Mouse (Mus musculus) ES-E14 (cell line): ENCODE data around the gene Pik3ap1. TPM values are rescaled to one million over a fixed set of nuclear protein-coding genes. Genes with fewer than 3 reads are reported as not detected.

Experiments
- DNase-seq: peaks from one replicate; pipeline ENCODE4 v3.0.0-alpha.2; 2013; ENCODE audit warnings: low read depth, low spot score
- H3K27ac ChIP-seq: 2 replicates; pipeline ENCODE4 v1.5.1; 2012; ENCODE audit warnings: low read depth, mild to moderate bottlenecking, low read length, moderate library complexity, mixed read lengths; ENCODE audit not compliant: poor library complexity, insufficient read depth, severe bottlenecking
- H3K36me3 ChIP-seq: 2 replicates; pipeline ENCODE4 v1.6.1; 2012; ENCODE audit warnings: mild to moderate bottlenecking, low read length, moderate library complexity, mixed read lengths; ENCODE audit not compliant: control insufficient read depth, poor library complexity, insufficient read depth, severe bottlenecking
- H3K4me1 ChIP-seq, 2 experiments: fragments of 150-350 bp in 1 of 2; sonication (generic) in 1 of 2; 2 replicates each; pipeline ENCODE4 v1.6.1; 2012; ENCODE audit warnings: low read length in 2 of 2, mild to moderate bottlenecking in 1 of 2, mixed read lengths in 1 of 2; ENCODE audit not compliant: control insufficient read depth in 2 of 2, insufficient read depth in 2 of 2, poor library complexity in 1 of 2
- H3K4me3 ChIP-seq, 2 experiments: fragments of 150-350 bp in 1 of 2; sonication (generic) in 1 of 2; 2 replicates each; pipeline ENCODE4 v1.5.1; 2012; ENCODE audit warnings: low read length in 2 of 2, low read depth in 1 of 2, mild to moderate bottlenecking in 1 of 2, mixed read lengths in 1 of 2; ENCODE audit not compliant: insufficient read depth in 1 of 2, poor library complexity in 1 of 2, severe bottlenecking in 1 of 2
- H3K9ac ChIP-seq: 2 replicates; pipeline ENCODE4 v1.6.1; 2012; ENCODE audit warnings: low read depth, mild to moderate bottlenecking, low read length, mixed read lengths; ENCODE audit not compliant: poor library complexity, insufficient read depth, severe bottlenecking
- H3K9me3 ChIP-seq: fragments of 150-350 bp; sonication (generic); 2 replicates; pipeline ENCODE4 v1.6.1; 2012; ENCODE audit warnings: low read depth, mild to moderate bottlenecking, low read length; ENCODE audit not compliant: control insufficient read depth, insufficient read depth
- CHD2 ChIP-seq: IDR thresholded peaks from 2 replicates; pipeline ENCODE4 v1.6.1; 2014; ENCODE audit warnings: mild to moderate bottlenecking, low read depth, low read length, inconsistent platforms
- HCFC1 ChIP-seq: IDR thresholded peaks from 2 replicates; pipeline ENCODE4 v1.6.1; 2012; ENCODE audit warnings: low read length, inconsistent platforms, borderline replicate concordance; ENCODE audit not compliant: insufficient read depth
- MAFK ChIP-seq: IDR thresholded peaks from 2 replicates; pipeline ENCODE4 v1.6.1; 2014; ENCODE audit warnings: mild to moderate bottlenecking, low read depth, low read length, inconsistent platforms; ENCODE audit not compliant: insufficient read depth
- ZC3H11A ChIP-seq: IDR thresholded peaks from 2 replicates; pipeline ENCODE4 v1.6.1; 2012; ENCODE audit warnings: low read depth, mild to moderate bottlenecking, inconsistent platforms, low read length, borderline replicate concordance
- ZNF384 ChIP-seq: IDR thresholded peaks from 2 replicates; pipeline ENCODE4 v1.6.1; 2012; ENCODE audit warnings: low read depth, low read length, inconsistent platforms
- in situ Hi-C, 2 experiments: fragments of 600-800 bp; cut with MboI; formaldehyde crosslinking; loops; one replicate each; pipeline ENCODE4 v1.15.1; 2025; ENCODE audit warnings: low sequenced_read_pairs in 2 of 2, inconsistent platforms in 1 of 2; ENCODE audit not compliant: unreplicated experiment in 2 of 2
- total RNA-seq: library from RNA; depleted of rRNA; stranded (reverse); fragments of 300-350 nt; gene quantifications from 2 replicates; pipeline ENCODE4 v1.2.3, GENCODE M21; 2012

Gene Pik3ap1
- total RNA-seq, 1 experiment, result 1.1 TPM

- no peak for DNase-seq
These were observed 52.7 kb downstream of the Pik3ap1 start for GRCm38 (mm10) chr19:41332228-41332627.

GRCm38 (mm10) chr19:41330401-41330800 is 54.5 kb downstream of the Pik3ap1 start:
- H3K27ac ChIP-seq, result no peak overlapping the region
- no peaks in the 10 kb centered on the region for H3K4me1 ChIP-seq
- TF ChIP-seq CHD2 (no peak), ZNF384 (no peak), ZC3H11A (no peak), MAFK (no peak), HCFC1 (no peak)
- H3K36me3 ChIP-seq, result no peaks in the 10 kb centered on the region
- no peak for DNase-seq
- no peaks in the 10 kb centered on the region for H3K9me3 ChIP-seq
- H3K9ac ChIP-seq, result no peak overlapping the region
- in situ Hi-C loops, result no loop called here
- H3K4me3 ChIP-seq, result no peak overlapping the region

More at GRCm38 (mm10) chr19:41332228-41332627, 52.7 kb downstream of the Pik3ap1 start:
- Histone ChIP-seq H3K36me3 (no peaks in the 10 kb centered on the region), H3K4me1 (no peaks in the 10 kb centered on the region), H3K27ac (no peak overlapping the region), H3K9me3 (no peaks in the 10 kb centered on the region), H3K4me3 (no peak overlapping the region), H3K9ac (no peak overlapping the region)
- no peak for TF ChIP-seq MAFK
- TF ChIP-seq HCFC1, result no peak
- TF ChIP-seq ZNF384, result no peak
- no peak for TF ChIP-seq CHD2
- no peak for TF ChIP-seq ZC3H11A
- in situ Hi-C loops, result no loop called here

GRCm38 (mm10) chr19:41329961-41330360 is 54.9 kb downstream of the Pik3ap1 start:
- no peaks in the 10 kb centered on the region for H3K4me1 ChIP-seq
- no peak overlapping the region for H3K27ac ChIP-seq
- no peaks in the 10 kb centered on the region for H3K36me3 ChIP-seq
- TF ChIP-seq MAFK (no peak), ZNF384 (no peak), CHD2 (no peak), ZC3H11A (no peak), HCFC1 (no peak)
- H3K9ac ChIP-seq, result no peak overlapping the region
- no peak overlapping the region for H3K4me3 ChIP-seq
- in situ Hi-C loops, result no loop called here
- H3K9me3 ChIP-seq, result no peaks in the 10 kb centered on the region
- DNase-seq, result no peak

GRCm38 (mm10) chr19:41328743-41329142 is 56.2 kb downstream of the Pik3ap1 start:
- Histone ChIP-seq H3K4me3 (no peak overlapping the region), H3K9me3 (no peaks in the 10 kb centered on the region), H3K36me3 (no peaks in the 10 kb centered on the region), H3K4me1 (no peaks in the 10 kb centered on the region), H3K9ac (no peak overlapping the region), H3K27ac (no peak overlapping the region)
- no peak for DNase-seq
- TF ChIP-seq CHD2 (no peak), HCFC1 (no peak), ZC3H11A (no peak), ZNF384 (no peak), MAFK (no peak)
- in situ Hi-C loops, result no loop called here

- H3K4me1 ChIP-seq, result no peaks in the 10 kb centered on the region
- no peak for DNase-seq
- H3K4me3 ChIP-seq, result no peak overlapping the region
- no peaks in the 10 kb centered on the region for H3K36me3 ChIP-seq
- H3K27ac ChIP-seq, result no peak overlapping the region
- H3K9me3 ChIP-seq, result no peaks in the 10 kb centered on the region
- no peak overlapping the region for H3K9ac ChIP-seq
- in situ Hi-C loops, result no loop called here
- TF ChIP-seq HCFC1, result no peak
- no peak for TF ChIP-seq CHD2
- TF ChIP-seq ZNF384, result no peak
- TF ChIP-seq MAFK, result no peak
- TF ChIP-seq ZC3H11A, result no peak
These were observed 61.1 kb downstream of the Pik3ap1 start for GRCm38 (mm10) chr19:41323813-41324212.
